Mouse (Mus musculus): Measurements from ENCODE around the gene Ptgis. TPM values are rescaled to one million over a fixed set of nuclear protein-coding genes. Genes with fewer than 3 reads are reported as not detected.
"Not testable (repeated sequence)": the region's sequence is repeated elsewhere in the genome, so short reads cannot be mapped to it uniquely, and the experiment has no call there.

Ptgis gene
- total RNA-seq, 4 experiments from 2014 or later, result 26.8 to 54.4 (median 40.8) TPM

GRCm38 (mm10) chr2:167232132-167233008 is 8.0 kb downstream of the Ptgis start:
- peak; percentile 86 for DNase-seq

- no peak for DNase-seq
These were observed 9.8 kb downstream of the Ptgis start for GRCm38 (mm10) chr2:167230554-167230953.

- no peak for DNase-seq
These were observed 15.5 kb downstream of the Ptgis start for GRCm38 (mm10) chr2:167224937-167225336.

- no peak for DNase-seq
These were observed 16.2 kb downstream of the Ptgis start for GRCm38 (mm10) chr2:167224194-167224593.

- peak; percentile 68 for DNase-seq
These were observed 18.3 kb downstream of the Ptgis start for GRCm38 (mm10) chr2:167222152-167222551.

- no peak for DNase-seq
These were observed 19.1 kb downstream of the Ptgis start for GRCm38 (mm10) chr2:167221159-167221845.

GRCm38 (mm10) chr2:167220736-167221135 is 19.7 kb downstream of the Ptgis start:
- DNase-seq, result no peak

GRCm38 (mm10) chr2:167219154-167219775 is 21.1 kb downstream of the Ptgis start:
- peak; percentile 69 for DNase-seq

GRCm38 (mm10) chr2:167213666-167214065 is 26.7 kb downstream of the Ptgis start:
- peak; percentile 42 for DNase-seq

GRCm38 (mm10) chr2:167213076-167213475 is 27.3 kb downstream of the Ptgis start:
- DNase-seq, result no peak

- DNase-seq, result no peak
These were observed 27.9 kb downstream of the Ptgis start for GRCm38 (mm10) chr2:167212551-167212950.

GRCm38 (mm10) chr2:167212089-167212488 is 28.3 kb downstream of the Ptgis start:
- DNase-seq, result no peak

GRCm38 (mm10) chr2:167209900-167210299 is 30.5 kb downstream of the Ptgis start:
- DNase-seq, result no peak

GRCm38 (mm10) chr2:167208984-167209383 is 31.4 kb downstream of the Ptgis start:
- DNase-seq, result no peak

- no peak for DNase-seq
These were observed 34.3 kb downstream of the Ptgis start for GRCm38 (mm10) chr2:167205918-167206629.

- not testable (repeated sequence) for DNase-seq
These were observed 35.7 kb downstream of the Ptgis start for GRCm38 (mm10) chr2:167204686-167205085.

GRCm38 (mm10) chr2:167203505-167204166 is 36.8 kb downstream of the Ptgis start:
- no peak for DNase-seq

GRCm38 (mm10) chr2:167201463-167202291 is 38.7 kb downstream of the Ptgis start:
- no peak for DNase-seq

GRCm38 (mm10) chr2:167198660-167199427 is 41.6 kb downstream of the Ptgis start:
- DNase-seq, result no peak

- DNase-seq, result no peak
These were observed 47.0 kb downstream of the Ptgis start for GRCm38 (mm10) chr2:167193361-167193760.

All from adrenal gland, adult 8-10 months (tissue).